Mouse (Mus musculus): ENCODE results near the gene Hemgn.

The Hemgn gene

GRCm38 (mm10) chr4:46413406-46413805 lies at the start of gene Hemgn:
Gene Hemgn (minus strand): TSS chr4:46413506.
- no peak for DNase-seq (ENCODE audit: inconsistent ontology term)

- peak; percentile 19 for DNase-seq (ENCODE audit: inconsistent ontology term)
These were observed 45.1 kb upstream of the Hemgn start for GRCm38 (mm10) chr4:46458411-46458810.

GRCm38 (mm10) chr4:46457186-46457585 lies 43.9 kb upstream of the Hemgn start:
- DNase-seq (ENCODE audit: inconsistent ontology term) = no peak

- no peak for DNase-seq (ENCODE audit: inconsistent ontology term)
These were observed 43.5 kb upstream of the Hemgn start for GRCm38 (mm10) chr4:46456762-46457161.

- DNase-seq (ENCODE audit: inconsistent ontology term) = no peak
These were observed 41.0 kb upstream of the Hemgn start for GRCm38 (mm10) chr4:46454097-46454864.

GRCm38 (mm10) chr4:46452855-46453719 lies 39.8 kb upstream of the Hemgn start:
- no peak for DNase-seq (ENCODE audit: inconsistent ontology term)

- DNase-seq (ENCODE audit: inconsistent ontology term) = peak; percentile 88
These were observed 39.2 kb upstream of the Hemgn start for GRCm38 (mm10) chr4:46452481-46452850.

- DNase-seq (ENCODE audit: inconsistent ontology term) = peak; percentile 84
These were observed 38.6 kb upstream of the Hemgn start for GRCm38 (mm10) chr4:46451758-46452480.

- peak; percentile 84 for DNase-seq (ENCODE audit: inconsistent ontology term)
These were observed 38.0 kb upstream of the Hemgn start for GRCm38 (mm10) chr4:46451240-46451757.

- peak; percentile 96 for DNase-seq (ENCODE audit: inconsistent ontology term)
These were observed 37.3 kb upstream of the Hemgn start, which contains the start of gene Anp32b for GRCm38 (mm10) chr4:46450519-46451131. Gene Anp32b (plus strand): TSS chr4:46450902.

GRCm38 (mm10) chr4:46450020-46450518 lies 36.8 kb upstream of the Hemgn start:
- no peak for DNase-seq (ENCODE audit: inconsistent ontology term)

- no peak for DNase-seq (ENCODE audit: inconsistent ontology term)
These were observed 35.6 kb upstream of the Hemgn start for GRCm38 (mm10) chr4:46448886-46449285.

GRCm38 (mm10) chr4:46447461-46447860 lies 34.2 kb upstream of the Hemgn start:
- no peak for DNase-seq (ENCODE audit: inconsistent ontology term)

GRCm38 (mm10) chr4:46445237-46445945 lies 32.1 kb upstream of the Hemgn start:
- no peak for DNase-seq (ENCODE audit: inconsistent ontology term)

- no peak for DNase-seq (ENCODE audit: inconsistent ontology term)
These were observed 29.2 kb upstream of the Hemgn start for GRCm38 (mm10) chr4:46442501-46442900.

- DNase-seq (ENCODE audit: inconsistent ontology term) = no peak
These were observed 19.2 kb upstream of the Hemgn start for GRCm38 (mm10) chr4:46432339-46433036.

- no peak for DNase-seq (ENCODE audit: inconsistent ontology term)
These were observed 15.7 kb upstream of the Hemgn start for GRCm38 (mm10) chr4:46428903-46429499.

GRCm38 (mm10) chr4:46422625-46423024 lies 9.3 kb upstream of the Hemgn start:
- DNase-seq (ENCODE audit: inconsistent ontology term) = no peak

- peak; percentile 16 for DNase-seq (ENCODE audit: inconsistent ontology term)
These were observed 5.5 kb upstream of the Hemgn start for GRCm38 (mm10) chr4:46418851-46419250.
